Mouse (Mus musculus) adrenal gland, postnatal 25 days (tissue): ENCODE data around the gene Fam171a1. TPM values are rescaled to one million over a fixed set of nuclear protein-coding genes. Genes with fewer than 3 reads are reported as not detected.
A peak's percentile ranks its signal among the peaks of the same experiment; 100 is the strongest.
"Not testable (repeated sequence)": the region's sequence is repeated elsewhere in the genome, so short reads cannot be mapped to it uniquely, and the experiment has no call there.

Source experiments
- DNase-seq: peaks from one replicate; pipeline ENCODE4 v3.0.0; 2021; ENCODE audit warnings: mixed read lengths
- long read RNA-seq: library from polyadenylated mRNA; stranded (forward); transcript quantifications from one replicate; pipeline ENCODE4 v2.0.0, GENCODE M21; 2021
- total RNA-seq: library from RNA; stranded (reverse); gene quantifications from 2 replicates; pipeline ENCODE4 v1.2.3, GENCODE M21; 2021

Fam171a1 gene
- 27.7 and 33.6 TPM in 2 replicates for total RNA-seq
- long read RNA-seq, full-length matches to known transcripts = 9 of 27 reads
- long read RNA-seq, partial matches to known transcripts = 16 of 27 reads
- long read RNA-seq, other reads (novel, unspliced or antisense) = 2 of 27 reads

GRCm38 (mm10) chr2:3113866-3114265 lies at the start of gene Fam171a1:
Gene Fam171a1 (plus strand): TSS chr2:3114224.
- DNase-seq = no peak

GRCm38 (mm10) chr2:3069140-3069539 lies 44.9 kb upstream of the Fam171a1 start:
- DNase-seq = no peak

- DNase-seq = not testable (repeated sequence)
Observed at GRCm38 (mm10) chr2:3088361-3088760, 25.7 kb upstream of the Fam171a1 start.

- DNase-seq = no peak
Observed at GRCm38 (mm10) chr2:3089274-3089673, 24.8 kb upstream of the Fam171a1 start.

GRCm38 (mm10) chr2:3096101-3096500 lies 17.9 kb upstream of the Fam171a1 start:
- DNase-seq = no peak

GRCm38 (mm10) chr2:3099971-3100370 lies 14.1 kb upstream of the Fam171a1 start:
- no peak for DNase-seq

GRCm38 (mm10) chr2:3101292-3101957 lies 12.6 kb upstream of the Fam171a1 start:
- DNase-seq = no peak

GRCm38 (mm10) chr2:3102360-3102759 lies 11.7 kb upstream of the Fam171a1 start:
- no peak for DNase-seq

GRCm38 (mm10) chr2:3107471-3107870 lies 6.6 kb upstream of the Fam171a1 start:
- no peak for DNase-seq

GRCm38 (mm10) chr2:3108431-3108830 lies 5.6 kb upstream of the Fam171a1 start:
- DNase-seq = no peak

GRCm38 (mm10) chr2:3108834-3109233 lies 5.2 kb upstream of the Fam171a1 start:
- DNase-seq = no peak

GRCm38 (mm10) chr2:3117855-3118202 lies 3.8 kb downstream of the Fam171a1 start:
- DNase-seq = no peak

- peak; percentile 94 for DNase-seq
Observed at GRCm38 (mm10) chr2:3118203-3118941, 4.3 kb downstream of the Fam171a1 start.

GRCm38 (mm10) chr2:3118969-3119368 lies 4.9 kb downstream of the Fam171a1 start:
- DNase-seq = no peak

- DNase-seq = no peak
Observed at GRCm38 (mm10) chr2:3119371-3119935, 5.4 kb downstream of the Fam171a1 start.

- DNase-seq = no peak
Observed at GRCm38 (mm10) chr2:3122571-3122970, 8.5 kb downstream of the Fam171a1 start.

- DNase-seq = no peak
Observed at GRCm38 (mm10) chr2:3127256-3127883, 13.3 kb downstream of the Fam171a1 start.

GRCm38 (mm10) chr2:3128344-3128871 lies 14.4 kb downstream of the Fam171a1 start:
- no peak for DNase-seq

GRCm38 (mm10) chr2:3128910-3129309 lies 14.9 kb downstream of the Fam171a1 start:
- no peak for DNase-seq

- no peak for DNase-seq
Observed at GRCm38 (mm10) chr2:3132473-3132872, 18.4 kb downstream of the Fam171a1 start.

GRCm38 (mm10) chr2:3134580-3135296 lies 20.7 kb downstream of the Fam171a1 start:
- DNase-seq = no peak

GRCm38 (mm10) chr2:3135297-3135684 lies 21.3 kb downstream of the Fam171a1 start:
- no peak for DNase-seq
